Mouse (Mus musculus) v-Abl transformed pro-B cells (cell line): Measurements from ENCODE around the gene 1110008P14Rik.
"Not testable (repeated sequence)": the region's sequence is repeated elsewhere in the genome, so short reads cannot be mapped to it uniquely, and the experiment has no call there.

ENCODE experiments used
- in situ Hi-C, 2 experiments: fragments of 400-800 bp; cut with MboI; formaldehyde crosslinking; loops; one replicate each; pipeline ENCODE4 v1.15.1; 2025; ENCODE audit not compliant: unreplicated experiment in 2 of 2

The 1110008P14Rik gene

GRCm38 (mm10) chr2:32367315-32367714 is 14.4 kb downstream of the 1110008P14Rik start:
- in situ Hi-C loops, result no loop called here

DNA sequence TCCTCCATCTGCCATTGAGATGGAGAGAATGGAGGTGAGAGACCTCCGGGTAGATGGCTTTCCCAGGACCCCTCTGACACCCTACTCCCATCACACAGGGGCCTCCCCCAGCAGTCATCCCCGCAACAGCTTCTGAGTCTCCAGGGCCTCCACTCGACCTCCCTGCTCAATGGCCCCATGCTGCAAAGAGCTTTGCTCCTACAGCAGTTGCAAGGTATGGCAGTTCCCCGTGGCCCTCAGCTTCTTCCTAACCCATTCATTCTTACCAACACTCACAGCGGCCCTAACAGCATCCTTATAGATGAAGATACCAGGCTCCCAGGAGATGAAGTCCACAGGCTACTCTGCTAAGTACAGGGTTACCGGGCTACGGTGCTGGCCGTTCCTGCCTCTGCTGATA is 17.6 kb downstream of the 1110008P14Rik start:
- in situ Hi-C loops, result no loop called here

DNA sequence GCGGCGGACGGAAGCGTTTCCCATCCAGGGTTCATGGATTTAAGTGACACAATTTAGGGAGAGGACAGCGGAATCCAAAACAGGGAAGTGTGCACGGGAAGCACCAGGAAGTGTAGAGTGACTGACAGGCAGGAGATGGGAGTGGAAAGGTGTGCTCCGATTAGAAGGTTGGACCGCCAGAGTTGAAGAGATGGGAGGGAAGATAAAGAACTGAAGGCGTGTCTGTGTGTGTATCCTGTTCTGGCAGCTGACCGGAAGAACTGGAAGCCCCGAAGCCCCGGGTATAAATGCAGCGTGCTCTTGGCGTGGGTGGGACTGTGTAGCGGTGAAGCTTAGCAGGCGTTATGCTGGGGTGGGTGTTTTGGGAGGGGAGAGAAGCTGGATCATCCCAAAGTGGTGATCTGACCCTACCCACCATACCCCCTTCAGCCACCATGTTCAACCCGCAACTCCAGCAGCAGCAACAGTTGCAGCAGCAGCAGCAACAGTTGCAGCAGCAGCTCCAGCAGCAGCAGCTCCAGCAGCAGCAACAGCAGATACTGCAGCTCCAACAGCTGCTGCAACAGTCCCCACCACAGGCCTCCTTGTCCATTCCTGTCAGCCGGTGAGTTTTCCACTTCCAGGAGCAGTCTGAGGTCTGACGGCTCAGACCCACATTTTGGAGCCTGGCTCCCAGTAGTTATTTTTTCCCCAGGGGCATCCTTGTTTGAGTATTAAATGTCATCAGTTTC is 18.2 kb downstream of the 1110008P14Rik start:
- in situ Hi-C loops, result no loop called here

- in situ Hi-C loops, result no loop called here
These were observed 18.9 kb downstream of the 1110008P14Rik start for GRCm38 (mm10) chr2:32362817-32363340.

- in situ Hi-C loops, result not testable (repeated sequence)
These were observed 19.5 kb downstream of the 1110008P14Rik start for GRCm38 (mm10) chr2:32362274-32362673.

GRCm38 (mm10) chr2:32361437-32361836 is 20.3 kb downstream of the 1110008P14Rik start:
- in situ Hi-C loops, result no loop called here

GRCm38 (mm10) chr2:32360741-32361140 is 21.0 kb downstream of the 1110008P14Rik start:
- in situ Hi-C loops, result no loop called here

GRCm38 (mm10) chr2:32358381-32358780 is 23.4 kb downstream of the 1110008P14Rik start:
- in situ Hi-C loops, result no loop called here

DNA sequence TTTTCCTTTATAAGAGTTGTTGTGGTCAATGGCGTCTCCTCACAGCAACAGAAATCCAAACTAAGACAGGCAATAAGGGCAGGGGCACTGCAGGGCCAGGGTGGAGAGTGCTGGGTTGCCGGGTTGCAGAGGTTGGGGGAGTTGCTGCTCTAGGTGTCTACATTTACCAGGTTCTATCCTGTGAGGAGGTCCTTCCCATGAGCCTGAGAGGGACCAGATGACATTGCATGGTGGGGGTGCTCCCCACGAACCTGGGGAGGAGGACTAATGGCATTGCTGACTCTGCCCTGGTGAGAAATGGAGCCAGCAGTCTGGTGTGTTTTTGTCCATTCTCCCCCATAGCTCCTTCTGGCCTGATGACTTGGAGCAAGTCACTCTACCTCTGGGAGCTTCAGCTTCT is 24.0 kb downstream of the 1110008P14Rik start:
- in situ Hi-C loops, result no loop called here

DNA sequence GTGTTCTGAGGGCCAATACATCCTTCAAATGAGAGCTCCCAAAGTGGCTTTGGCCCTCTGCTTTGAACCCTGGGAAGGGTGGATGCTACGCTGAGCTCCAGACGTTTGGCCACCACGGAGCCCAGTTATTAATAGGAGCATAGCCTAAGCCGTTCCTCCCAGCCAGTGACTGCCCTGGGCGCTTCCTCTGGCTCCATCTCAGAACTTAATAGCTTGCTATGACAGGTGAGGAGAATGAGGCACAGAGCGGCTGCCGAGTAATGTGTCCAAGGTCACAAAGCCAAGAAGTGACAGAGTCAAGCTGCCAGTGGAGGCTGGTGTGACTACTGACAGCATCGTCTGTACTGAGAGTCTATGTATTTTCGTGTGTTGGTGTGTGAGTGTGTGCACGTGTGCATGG is 25.5 kb downstream of the 1110008P14Rik start:
- in situ Hi-C loops, result no loop called here

DNA sequence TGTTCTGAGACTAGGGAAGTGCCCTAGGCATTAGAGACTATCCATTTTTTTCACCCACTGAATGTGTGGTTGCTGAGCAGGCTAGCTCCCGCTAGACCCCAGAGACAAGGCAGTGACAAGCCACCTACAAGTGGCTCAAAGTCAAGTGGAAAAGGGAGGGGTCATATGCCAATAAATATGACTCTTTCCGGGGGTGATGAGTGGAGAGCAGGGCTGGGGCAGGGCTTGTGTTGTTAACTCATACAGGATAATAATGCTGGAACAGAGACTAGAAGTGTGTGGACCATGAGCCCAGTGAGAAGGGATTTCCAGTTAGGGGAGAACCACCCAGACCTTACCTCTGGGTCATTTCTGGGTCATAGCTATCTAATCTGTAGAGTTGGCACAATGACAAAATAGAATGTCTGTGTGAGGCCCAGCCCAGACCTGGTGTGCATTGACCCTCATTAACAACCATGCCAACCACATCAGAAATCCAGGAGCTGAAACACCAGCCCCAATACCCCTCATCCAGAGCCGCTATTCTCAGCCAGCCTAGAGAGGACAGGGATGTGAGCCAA is 27.3 kb downstream of the 1110008P14Rik start:
- in situ Hi-C loops, result no loop called here

DNA sequence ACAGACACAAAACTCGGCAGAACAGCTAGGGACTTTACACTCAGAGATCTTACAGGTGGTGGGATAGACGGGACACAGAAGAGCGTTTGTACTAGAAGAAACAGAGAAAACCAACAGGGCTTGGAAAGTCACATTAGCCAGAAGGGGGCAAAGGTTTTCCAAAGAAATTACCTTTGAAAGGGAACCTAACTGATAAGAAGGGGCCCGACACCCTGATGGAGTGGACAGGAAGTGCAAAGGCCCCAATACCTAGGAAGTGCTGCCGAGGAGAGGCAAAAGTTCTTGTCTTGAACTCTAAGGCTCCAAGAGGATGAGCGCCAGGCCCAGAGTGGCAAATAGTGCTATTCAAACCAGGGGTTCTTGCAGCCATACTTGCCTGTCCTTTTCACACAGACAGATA is 27.9 kb downstream of the 1110008P14Rik start:
- in situ Hi-C loops, result no loop called here

- in situ Hi-C loops, result no loop called here
These were observed 28.7 kb downstream of the 1110008P14Rik start, which contains the start of gene Dnm1 for GRCm38 (mm10) chr2:32353007-32353542. TSS of gene Dnm1 (minus strand) at chr2:32353338.

GRCm38 (mm10) chr2:32352151-32353006 is 29.4 kb downstream of the 1110008P14Rik start, which contains the start of gene Ciz1:
TSS of gene Ciz1 (plus strand) at chr2:32352327.
- in situ Hi-C loops, result no loop called here

- in situ Hi-C loops, result no loop called here
These were observed 30.2 kb downstream of the 1110008P14Rik start for GRCm38 (mm10) chr2:32351471-32351961.

GRCm38 (mm10) chr2:32350471-32351051 is 31.2 kb downstream of the 1110008P14Rik start:
- in situ Hi-C loops, result no loop called here

- in situ Hi-C loops, result loop anchor here in 1 of 2 experiments (5.0 kb wide), 1 partner anchor 42 kb away; no protein-coding TSS in a partner anchor
These were observed 32.0 kb downstream of the 1110008P14Rik start for GRCm38 (mm10) chr2:32349625-32350255.

DNA sequence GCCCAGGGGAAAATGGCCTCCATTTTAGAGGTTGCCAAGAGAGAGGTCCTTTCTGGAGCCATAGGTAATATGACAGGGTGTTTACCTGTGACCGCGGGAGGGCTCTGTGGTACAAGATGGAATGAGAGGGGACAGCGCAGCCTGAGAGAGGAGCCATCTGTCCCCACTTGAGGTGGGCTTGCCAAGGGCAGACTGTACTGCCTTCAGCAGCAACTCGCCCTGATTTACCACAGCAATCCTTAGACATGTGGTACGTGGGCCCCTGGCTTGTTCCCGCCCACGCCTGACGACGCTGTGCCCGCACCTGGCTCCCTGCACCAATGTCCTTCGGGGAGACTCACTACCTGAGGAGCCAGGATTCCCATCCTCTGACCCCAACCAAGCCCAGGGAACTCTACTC is 33.4 kb downstream of the 1110008P14Rik start:
- in situ Hi-C loops, result loop anchor here in 1 of 2 experiments (5.0 kb wide), 1 partner anchor 41 kb away; no protein-coding TSS in a partner anchor

DNA sequence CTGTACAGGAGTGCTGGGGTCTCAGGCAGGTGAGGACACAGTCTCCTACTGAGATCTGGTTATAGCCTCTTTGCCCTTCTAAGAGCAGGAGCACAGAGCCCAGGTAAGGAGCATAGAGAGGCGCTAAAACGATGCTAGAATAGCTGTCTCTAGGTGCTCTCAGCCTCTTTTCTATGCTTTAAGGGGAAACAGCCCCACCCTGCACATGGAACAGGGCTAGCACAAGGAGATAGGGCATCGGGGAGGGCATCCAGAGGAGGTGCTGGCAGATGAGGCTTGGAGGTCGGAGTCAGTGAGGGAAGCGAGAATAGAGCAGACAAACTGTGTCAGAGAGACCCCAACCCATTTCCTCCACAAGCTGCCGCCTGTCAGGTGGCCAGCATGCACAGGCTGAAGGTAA is 34.7 kb downstream of the 1110008P14Rik start:
- in situ Hi-C loops, result loop anchor here in 1 of 2 experiments (5.0 kb wide), 1 partner anchor 40 kb away; no protein-coding TSS in a partner anchor
